ENCODE assay signal across 13 mouse cellular contexts in the genomic region with DNA sequence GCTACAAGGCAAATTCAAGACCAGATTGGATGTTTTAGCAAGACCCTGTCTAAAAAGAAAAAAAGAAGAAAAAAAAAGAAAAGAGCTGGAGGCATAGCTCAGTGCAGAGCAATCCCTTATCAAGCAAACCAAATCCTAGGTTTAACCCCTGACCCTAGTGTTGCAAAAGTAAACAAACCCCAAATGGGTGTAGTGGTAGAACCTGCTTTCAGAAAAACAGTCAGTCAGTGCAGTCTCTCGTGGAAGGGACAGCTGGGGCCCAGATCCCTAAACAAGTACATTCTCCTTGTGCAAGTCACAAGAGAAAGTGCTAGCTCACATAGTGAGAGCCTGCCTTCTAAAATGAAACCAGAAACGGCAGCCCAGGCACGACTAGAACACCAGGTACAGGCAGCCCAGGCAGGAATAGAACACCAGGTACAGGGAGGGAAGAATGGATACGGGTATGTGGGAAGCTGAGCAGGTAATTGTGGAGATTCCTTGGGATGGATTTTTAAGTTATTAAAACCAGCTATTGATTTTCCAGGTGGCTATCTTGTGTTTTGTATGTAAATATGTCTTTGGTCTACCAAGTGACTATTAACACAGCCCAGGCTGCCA. TPM values are rescaled to one million over a fixed set of nuclear protein-coding genes. Genes with fewer than 3 reads are reported as not detected.
DNase-seq lines count a peak whose midpoint lies in the region; ATAC-seq and TF ChIP-seq lines count a peak whose summit lies in the region.
"Had no signal": no experiment of that assay in that cellular context is flagged by ENCODE, and none has a peak within 500 bp of the region (broad histone marks: within the 10 kb centered on the region; RNA-seq: fewer than 3 reads in every experiment).

No protein-coding gene starts in this region.

- no peaks in the 10 kb centered on the region for H3K27me3 ChIP-seq in lung, postnatal 0 days (replicated peaks; ENCODE audit: insufficient read depth, low read length)
- H3K27me3 ChIP-seq in intestine, embryonic 15.5 days (replicated peaks) = peaks cover 6% of the 10 kb centered on the region; the same call in 1 of the 2 replicates
- no peaks in the 10 kb centered on the region for H3K27me3 ChIP-seq in midbrain, embryonic 16.5 days (ENCODE audit: control insufficient read depth, insufficient read depth, low read depth, low read length)
- H3K27me3 ChIP-seq in forebrain, embryonic 14.5 days (replicated peaks; ENCODE audit: control insufficient read depth, insufficient read depth, low read length) = no peaks in the 10 kb centered on the region
- H3K27me3 ChIP-seq: midbrain, embryonic 13.5 days had no signal

- H3K4me2 ChIP-seq in lung, postnatal 0 days (replicated peaks; ENCODE audit: low read depth, low read length) = no peak overlapping the region
- H3K4me2 ChIP-seq in intestine, embryonic 15.5 days (replicated peaks) = no peak overlapping the region
- no peak overlapping the region for H3K4me2 ChIP-seq in midbrain, embryonic 16.5 days (ENCODE audit: low read length)
- no peak overlapping the region for H3K4me2 ChIP-seq in forebrain, embryonic 14.5 days (ENCODE audit: low read length)
- H3K4me2 ChIP-seq: midbrain, embryonic 13.5 days had no signal

- no peaks in the 10 kb centered on the region for H3K9me3 ChIP-seq in lung, postnatal 0 days (ENCODE audit: low read length)
- no peaks in the 10 kb centered on the region for H3K9me3 ChIP-seq in intestine, embryonic 15.5 days
- no peaks in the 10 kb centered on the region for H3K9me3 ChIP-seq in midbrain, embryonic 16.5 days (replicated peaks; ENCODE audit: control insufficient read depth, low read length, poor library complexity, severe bottlenecking)
- no peaks in the 10 kb centered on the region for H3K9me3 ChIP-seq in forebrain, embryonic 14.5 days (replicated peaks; ENCODE audit: control insufficient read depth, low read length)
- H3K9me3 ChIP-seq: midbrain, embryonic 13.5 days had no signal

- 24% methylated on average over 4 of the region's 4 CpGs for WGBS in lung, postnatal 0 days
- 21% methylated on average over 4 of the region's 4 CpGs for WGBS in intestine, embryonic 15.5 days
- 65% methylated on average over 4 of the region's 4 CpGs for WGBS in midbrain, embryonic 16.5 days
- WGBS in forebrain, embryonic 14.5 days = 67% methylated on average over 4 of the region's 4 CpGs

- no peak for TF ChIP-seq EP300 in lung, postnatal 0 days (IDR thresholded peaks at IDR 0.05)

- H3K36me3 ChIP-seq in lung, postnatal 0 days (ENCODE audit: insufficient read depth, low read length) = no peaks in the 10 kb centered on the region
- no peaks in the 10 kb centered on the region for H3K36me3 ChIP-seq in intestine, embryonic 15.5 days
- no peaks in the 10 kb centered on the region for H3K36me3 ChIP-seq in midbrain, embryonic 16.5 days (ENCODE audit: control insufficient read depth, insufficient read depth, low read length)
- H3K36me3 ChIP-seq in forebrain, embryonic 14.5 days (ENCODE audit: control insufficient read depth, insufficient read depth, low read length) = no peaks in the 10 kb centered on the region
- H3K36me3 ChIP-seq: midbrain, embryonic 13.5 days had no signal

- peak; percentile 14 for DNase-seq in embryo, embryonic 10.5 days (ENCODE audit: low spot score)
- no peak for DNase-seq in embryo, embryonic 11 days
- DNase-seq in lung, postnatal 14 days = peak; percentile 11
- no peak for DNase-seq in lung, postnatal 0 days (ENCODE audit: low spot score)
- peak; percentile 71 for DNase-seq in testis, postnatal 10 days (ENCODE audit: low spot score)
- DNase-seq in forebrain, embryonic 14.5 days (ENCODE audit: low spot score) = no peak

- no peak overlapping the region for H3K4me3 ChIP-seq in lung, postnatal 0 days (ENCODE audit: low read depth, low read length)
- no peak overlapping the region for H3K4me3 ChIP-seq in intestine, embryonic 15.5 days (replicated peaks)
- no peak overlapping the region for H3K4me3 ChIP-seq in midbrain, embryonic 16.5 days (ENCODE audit: low read depth, low read length)
- no peak overlapping the region for H3K4me3 ChIP-seq in forebrain, embryonic 14.5 days (ENCODE audit: low read depth, low read length)
- H3K4me3 ChIP-seq: midbrain, embryonic 13.5 days had no signal

- no peaks in the 10 kb centered on the region for H3K4me1 ChIP-seq in lung, postnatal 0 days (ENCODE audit: insufficient read depth, low read depth, low read length)
- H3K4me1 ChIP-seq in intestine, embryonic 15.5 days (replicated peaks) = no peaks in the 10 kb centered on the region
- H3K4me1 ChIP-seq in midbrain, embryonic 16.5 days (ENCODE audit: control insufficient read depth, insufficient read depth, low read length) = no peaks in the 10 kb centered on the region
- H3K4me1 ChIP-seq in forebrain, embryonic 14.5 days (ENCODE audit: control insufficient read depth, insufficient read depth, low read length) = no peaks in the 10 kb centered on the region
- H3K4me1 ChIP-seq: midbrain, embryonic 13.5 days had no signal

- no peak for ATAC-seq in lung, postnatal 0 days
- peak; percentile 43; the same call in 1 of the 2 replicates for ATAC-seq in intestine, embryonic 15.5 days
- no peak for ATAC-seq in midbrain, embryonic 16.5 days
- ATAC-seq in forebrain, embryonic 14.5 days = no peak

- H3K9ac ChIP-seq in lung, postnatal 0 days (replicated peaks; ENCODE audit: low read depth) = no peak overlapping the region
- no peak overlapping the region for H3K9ac ChIP-seq in intestine, embryonic 15.5 days
- no peak overlapping the region for H3K9ac ChIP-seq in midbrain, embryonic 16.5 days (ENCODE audit: low read depth, low read length)
- H3K9ac ChIP-seq in forebrain, embryonic 14.5 days (ENCODE audit: low read length) = no peak overlapping the region
- H3K9ac ChIP-seq: midbrain, embryonic 13.5 days had no signal

- TF ChIP-seq CTCF in lung, postnatal 0 days (IDR thresholded peaks at IDR 0.05) = no peak

- no peak overlapping the region for H3K27ac ChIP-seq in lung, postnatal 0 days (ENCODE audit: low read length)
- H3K27ac ChIP-seq in intestine, embryonic 15.5 days = no peak overlapping the region
- H3K27ac ChIP-seq in midbrain, embryonic 16.5 days (ENCODE audit: low read length) = no peak overlapping the region
- H3K27ac ChIP-seq in forebrain, embryonic 14.5 days (ENCODE audit: low read depth, low read length) = no peak overlapping the region
- H3K27ac ChIP-seq: kidney, postnatal 0 days; midbrain, embryonic 13.5 days had no signal

RNA-seq across cellular contexts. Expression of a gene that starts 13.6 kb away (rescaled TPM):
- not detected in 2 replicates for polyA plus RNA-seq in lung, postnatal 0 days (2015; fragmentation: Nextera tagmentation; extraction: Ambion mirVana)
- not detected in 2 replicates for polyA plus RNA-seq in intestine, embryonic 15.5 days (2015; fragmentation: Nextera tagmentation; extraction: Ambion mirVana)
- polyA plus RNA-seq in midbrain, embryonic 16.5 days (2015; fragmentation: Nextera tagmentation; extraction: Ambion mirVana) = not detected in 2 replicates
- not detected in 2 replicates for polyA plus RNA-seq in forebrain, embryonic 14.5 days (2014; fragmentation: Nextera tagmentation; extraction: Ambion mirVana)
- polyA plus RNA-seq: CD4-positive, CD25-positive, alpha-beta regulatory T cell, adult 4 months; cerebellum, adult 2 months; heart, postnatal 0 days; kidney, postnatal 0 days; midbrain, embryonic 13.5 days had no signal

RNA-seq across cellular contexts. Expression of a gene that starts 25.4 kb away (rescaled TPM):
- 0.80 and 1.1 TPM in 2 replicates for polyA plus RNA-seq in lung, postnatal 0 days (2015; fragmentation: Nextera tagmentation; extraction: Ambion mirVana)
- polyA plus RNA-seq in intestine, embryonic 15.5 days (2015; fragmentation: Nextera tagmentation; extraction: Ambion mirVana) = 0.85 and 2.1 TPM in 2 replicates
- not detected in 2 replicates for polyA plus RNA-seq in midbrain, embryonic 16.5 days (2015; fragmentation: Nextera tagmentation; extraction: Ambion mirVana)
- 0.10 TPM in 1 of 2 replicates, not detected in the other for polyA plus RNA-seq in forebrain, embryonic 14.5 days (2014; fragmentation: Nextera tagmentation; extraction: Ambion mirVana)
- polyA plus RNA-seq: midbrain, embryonic 13.5 days had no signal

Comparison
In these comparisons a context has a peak if more than half of its experiments do, and no peak if none do; other contexts are left out.
1. DNase-seq: peak in embryo, embryonic 10.5 days (single experiment), lung, postnatal 14 days (single experiment) and testis, postnatal 10 days (single experiment); none in embryo, embryonic 11 days (single experiment), lung, postnatal 0 days (single experiment) and forebrain, embryonic 14.5 days (single experiment).